Mouse (Mus musculus) intestine, embryonic 16.5 days (tissue): ENCODE data around the gene Fam83f. TPM values are rescaled to one million over a fixed set of nuclear protein-coding genes. Genes with fewer than 3 reads are reported as not detected.

Source experiments
- ATAC-seq: fragments of 200-750 bp; cut with Nextera tagmentation; 2 replicates; pipeline ENCODE4 v1.8.0; 2017; ENCODE audit warnings: moderate TSS enrichment, moderate library complexity
- H3K27ac ChIP-seq: fragments of 300-500 bp; sonication (generic); 2 replicates; pipeline ENCODE4 v1.5.1; 2014; ENCODE audit warnings: mild to moderate bottlenecking, low read length
- H3K27me3 ChIP-seq: fragments of 300-500 bp; sonication (generic); replicated peaks from 2 replicates; pipeline ENCODE4 v1.6.1; 2014; ENCODE audit warnings: low read length, control low read depth, mixed read lengths; ENCODE audit not compliant: control insufficient read depth, insufficient read depth
- H3K36me3 ChIP-seq: fragments of 300-500 bp; sonication (generic); 2 replicates; pipeline ENCODE4 v1.6.1; 2014; ENCODE audit warnings: low read length, control low read depth; ENCODE audit not compliant: control insufficient read depth, insufficient read depth
- H3K4me1 ChIP-seq: fragments of 300-500 bp; sonication (generic); 2 replicates; pipeline ENCODE4 v1.6.1; 2014; ENCODE audit warnings: low read length, control low read depth, mixed read lengths; ENCODE audit not compliant: control insufficient read depth, insufficient read depth
- H3K4me2 ChIP-seq: fragments of 300-500 bp; sonication (generic); 2 replicates; pipeline ENCODE4 v1.6.1; 2014; ENCODE audit warnings: low read depth, low read length, control low read depth
- H3K4me3 ChIP-seq: fragments of 300-500 bp; sonication (generic); 2 replicates; pipeline ENCODE4 v1.5.1; 2014; ENCODE audit warnings: mild to moderate bottlenecking, low read length
- H3K9ac ChIP-seq: fragments of 300-500 bp; sonication (generic); 2 replicates; pipeline ENCODE4 v1.6.1; 2014; ENCODE audit warnings: low read depth, low read length
- H3K9me3 ChIP-seq: fragments of 300-500 bp; sonication (generic); 2 replicates; pipeline ENCODE4 v1.6.1; 2016; ENCODE audit warnings: low read length, control low read depth; ENCODE audit not compliant: control insufficient read depth
- WGBS: fragments of 180-500 bp; shearing (Covaris S2); extraction: QIAGEN DNeasy Blood & Tissue Kit; methylation state at CpG from one replicate; pipeline ENCODE4 v1.1.7; 2014; 5-methylcytosine and 5-hydroxymethylcytosine counted together
- polyA plus RNA-seq: library from polyadenylated mRNA; unstranded; fragments of >200 nt; fragmentation: Nextera tagmentation; extraction: Ambion mirVana; gene quantifications from 2 replicates; pipeline ENCODE4 v1.2.1, GENCODE M21; 2015

Fam83f gene
- polyA plus RNA-seq, 1 experiment from 2014 or later, result 24.9 TPM

- Histone ChIP-seq H3K27me3 (no peaks in the 10 kb centered on the region), H3K4me3 (no peak overlapping the region), H3K9ac (no peak overlapping the region), H3K27ac (no peak overlapping the region), H3K4me1 (peaks cover 7% of the 10 kb centered on the region), H3K9me3 (no peaks in the 10 kb centered on the region), H3K36me3 (no peaks in the 10 kb centered on the region), H3K4me2 (no peak overlapping the region)
- 58% methylated on average over 8 of the region's 8 CpGs for WGBS
- ATAC-seq, result peak; percentile 45; the same call in 1 of the 2 replicates
Observed at GRCm38 (mm10) chr15:80701481-80702257, 30.0 kb downstream of the Fam83f start.

GRCm38 (mm10) chr15:80702910-80703309 is 31.3 kb downstream of the Fam83f start:
- Histone ChIP-seq H3K4me2 (no peak overlapping the region), H3K27ac (no peak overlapping the region), H3K36me3 (no peaks in the 10 kb centered on the region), H3K4me1 (peaks cover 15% of the 10 kb centered on the region), H3K4me3 (no peak overlapping the region), H3K9me3 (no peaks in the 10 kb centered on the region), H3K9ac (no peak overlapping the region), H3K27me3 (no peaks in the 10 kb centered on the region)
- ATAC-seq, result no peak
- 87% methylated on average over 5 of the region's 5 CpGs for WGBS

GRCm38 (mm10) chr15:80703495-80703894 is 31.8 kb downstream of the Fam83f start:
- 74% methylated on average over 2 of the region's 2 CpGs for WGBS
- no peak overlapping the region for H3K4me3 ChIP-seq
- no peak overlapping the region for H3K4me2 ChIP-seq
- peaks cover 15% of the 10 kb centered on the region for H3K4me1 ChIP-seq
- H3K9ac ChIP-seq, result no peak overlapping the region
- no peak for ATAC-seq
- no peaks in the 10 kb centered on the region for H3K27me3 ChIP-seq
- H3K36me3 ChIP-seq, result no peaks in the 10 kb centered on the region
- H3K27ac ChIP-seq, result no peak overlapping the region
- no peaks in the 10 kb centered on the region for H3K9me3 ChIP-seq

- H3K4me2 ChIP-seq, result 0 out of 2 replicates have a peak overlapping the region, but pooled peaks have one; percentile 14
- no peak overlapping the region for H3K4me3 ChIP-seq
- no peaks in the 10 kb centered on the region for H3K36me3 ChIP-seq
- H3K27ac ChIP-seq, result no peak overlapping the region
- ATAC-seq, result peak; percentile 86
- H3K9me3 ChIP-seq, result no peaks in the 10 kb centered on the region
- peaks cover 15% of the 10 kb centered on the region for H3K4me1 ChIP-seq
- H3K27me3 ChIP-seq, result no peaks in the 10 kb centered on the region
- 3% methylated on average over 7 of the region's 7 CpGs for WGBS
- H3K9ac ChIP-seq, result no peak overlapping the region
Observed at GRCm38 (mm10) chr15:80704267-80704666, 32.6 kb downstream of the Fam83f start.

GRCm38 (mm10) chr15:80705828-80706549 is 34.3 kb downstream of the Fam83f start:
- H3K4me3 ChIP-seq, result peak overlapping the region; percentile 38
- no peak for ATAC-seq
- WGBS, result 29% methylated on average over 18 of the region's 18 CpGs

GRCm38 (mm10) chr15:80706596-80706995 is 34.9 kb downstream of the Fam83f start:
- Histone ChIP-seq H3K27ac (peak overlapping the region; percentile 84), H3K27me3 (no peaks in the 10 kb centered on the region), H3K9ac (0 out of 2 replicates have a peak overlapping the region, but pooled peaks have one; percentile 53), H3K36me3 (no peaks in the 10 kb centered on the region), H3K4me1 (peaks cover 15% of the 10 kb centered on the region), H3K4me2 (peak overlapping the region; percentile 68), H3K4me3 (peak overlapping the region; percentile 38), H3K9me3 (no peaks in the 10 kb centered on the region)
- 16% methylated on average over 11 of the region's 11 CpGs for WGBS
- ATAC-seq, result no peak

More at GRCm38 (mm10) chr15:80705828-80706549, 34.3 kb downstream of the Fam83f start:
- Histone ChIP-seq H3K4me2 (peak overlapping the region; percentile 68), H3K27me3 (no peaks in the 10 kb centered on the region), H3K4me1 (peaks cover 15% of the 10 kb centered on the region), H3K27ac (peak overlapping the region; percentile 84), H3K9me3 (no peaks in the 10 kb centered on the region), H3K9ac (peak overlapping the region; percentile 53; the same call in 1 of the 2 replicates), H3K36me3 (no peaks in the 10 kb centered on the region)

GRCm38 (mm10) chr15:80707088-80707487 is 35.4 kb downstream of the Fam83f start:
- Histone ChIP-seq H3K4me1 (peaks cover 16% of the 10 kb centered on the region), H3K9me3 (no peaks in the 10 kb centered on the region), H3K27me3 (no peaks in the 10 kb centered on the region), H3K4me2 (peak overlapping the region; percentile 68; the same call in 1 of the 2 replicates), H3K27ac (peak overlapping the region; percentile 84), H3K9ac (0 out of 2 replicates have a peak overlapping the region, but pooled peaks have one; percentile 23), H3K4me3 (no peak overlapping the region; the same call in 1 of the 2 replicates), H3K36me3 (no peaks in the 10 kb centered on the region)
- ATAC-seq, result no peak
- WGBS, result 39% methylated on average over 8 of the region's 8 CpGs

GRCm38 (mm10) chr15:80709593-80709992 is 37.9 kb downstream of the Fam83f start:
- WGBS, result 41% methylated on average over 6 of the region's 6 CpGs
- H3K27me3 ChIP-seq, result no peaks in the 10 kb centered on the region
- peaks cover 22% of the 10 kb centered on the region for H3K4me1 ChIP-seq
- no peaks in the 10 kb centered on the region for H3K36me3 ChIP-seq
- no peak overlapping the region for H3K4me2 ChIP-seq
- H3K9me3 ChIP-seq, result no peaks in the 10 kb centered on the region
- no peak for ATAC-seq
- H3K27ac ChIP-seq, result no peak overlapping the region
- no peak overlapping the region for H3K4me3 ChIP-seq
- no peak overlapping the region for H3K9ac ChIP-seq

GRCm38 (mm10) chr15:80710257-80710607 is 38.6 kb downstream of the Fam83f start:
- H3K4me3 ChIP-seq, result peak overlapping the region; percentile 95
- WGBS, result 12% methylated on average over 5 of the region's 5 CpGs
- H3K4me1 ChIP-seq, result peaks cover 22% of the 10 kb centered on the region
- no peak overlapping the region for H3K9ac ChIP-seq
- peak overlapping the region; percentile 49 for H3K4me2 ChIP-seq
- no peak for ATAC-seq
- H3K9me3 ChIP-seq, result no peaks in the 10 kb centered on the region
- no peak overlapping the region for H3K27ac ChIP-seq
- no peaks in the 10 kb centered on the region for H3K36me3 ChIP-seq
- H3K27me3 ChIP-seq, result no peaks in the 10 kb centered on the region
